Mouse (Mus musculus) liver, embryonic 15.5 days (tissue): Measurements from ENCODE around the gene Atg7. TPM values are rescaled to one million over a fixed set of nuclear protein-coding genes. Genes with fewer than 3 reads are reported as not detected.

Experiments used
- ATAC-seq: fragments of 200-750 bp; cut with Nextera tagmentation; 2 replicates; pipeline ENCODE4 v1.8.0; 2017; ENCODE audit warnings: moderate number of reproducible peaks, mild to moderate bottlenecking, moderate library complexity; ENCODE audit not compliant: insufficient read depth
- H3K27ac ChIP-seq: fragments of 300-500 bp; sonication (generic); replicated peaks from 2 replicates; pipeline ENCODE4 v1.5.1; 2015; ENCODE audit warnings: mild to moderate bottlenecking, inconsistent platforms
- H3K27me3 ChIP-seq: fragments of 300-500 bp; sonication (generic); 2 replicates; pipeline ENCODE4 v1.6.1; 2015; ENCODE audit warnings: mild to moderate bottlenecking, inconsistent platforms
- H3K36me3 ChIP-seq: fragments of 300-500 bp; sonication (generic); replicated peaks from 2 replicates; pipeline ENCODE4 v1.6.1; 2015; ENCODE audit warnings: moderate library complexity, mild to moderate bottlenecking, inconsistent platforms
- H3K4me1 ChIP-seq: fragments of 300-500 bp; sonication (generic); replicated peaks from 2 replicates; pipeline ENCODE4 v1.6.1; 2015; ENCODE audit warnings: inconsistent platforms
- H3K4me2 ChIP-seq: fragments of 300-500 bp; sonication (generic); 2 replicates; pipeline ENCODE4 v1.6.1; 2015; ENCODE audit warnings: moderate library complexity, mild to moderate bottlenecking, inconsistent platforms
- H3K4me3 ChIP-seq: fragments of 300-500 bp; sonication (generic); replicated peaks from 2 replicates; pipeline ENCODE4 v1.5.1; 2015; ENCODE audit warnings: mild to moderate bottlenecking, inconsistent platforms
- H3K9ac ChIP-seq: fragments of 300-500 bp; sonication (generic); 2 replicates; pipeline ENCODE4 v1.6.1; 2015; ENCODE audit warnings: moderate library complexity, mild to moderate bottlenecking, inconsistent platforms
- H3K9me3 ChIP-seq: fragments of 300-500 bp; sonication (generic); replicated peaks from 2 replicates; pipeline ENCODE4 v1.6.1; 2016; ENCODE audit warnings: inconsistent platforms
- WGBS: fragments of 180-500 bp; shearing (Covaris S2); methylation state at CpG from one replicate; pipeline ENCODE4 v1.1.7; 2015; ENCODE audit warnings: mixed read lengths; ENCODE audit not compliant: insufficient replicate concordance; 5-methylcytosine and 5-hydroxymethylcytosine counted together
- polyA plus RNA-seq: library from polyadenylated mRNA; unstranded; fragments of >200 nt; fragmentation: Nextera tagmentation; extraction: Ambion mirVana; gene quantifications from 2 replicates; pipeline ENCODE4 v1.2.1, GENCODE M21; 2015

The Atg7 gene
- polyA plus RNA-seq, 1 experiment from 2014 or later = 12.5 TPM

DNA sequence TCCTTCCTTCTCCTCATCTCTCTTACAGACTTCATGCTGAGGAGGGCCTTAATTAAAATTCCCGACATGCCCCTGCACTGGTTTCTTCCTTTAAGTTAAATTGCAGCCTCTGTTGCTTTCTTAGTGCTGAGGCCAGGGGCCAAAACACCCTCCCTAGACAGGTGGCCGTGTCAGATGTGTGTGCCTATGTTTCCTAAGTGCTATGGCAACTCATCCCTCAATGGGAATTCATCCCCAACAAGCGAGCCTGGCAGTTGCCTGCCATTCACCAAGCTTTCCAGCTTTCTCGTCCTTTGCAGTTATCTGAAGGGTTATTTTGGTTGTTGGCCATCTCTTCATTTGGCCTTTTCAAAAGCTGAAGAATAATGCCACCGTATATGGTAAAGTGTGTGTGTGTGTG lies 71.8 kb downstream of the Atg7 start:
- Histone ChIP-seq H3K4me2 (no peak overlapping the region), H3K4me1 (no peaks in the 10 kb centered on the region), H3K27ac (no peak overlapping the region), H3K9ac (no peak overlapping the region), H3K36me3 (no peaks in the 10 kb centered on the region), H3K9me3 (no peaks in the 10 kb centered on the region), H3K27me3 (no peaks in the 10 kb centered on the region), H3K4me3 (no peak overlapping the region)
- WGBS = 58% methylated on average over 5 of the region's 5 CpGs
- no peak for ATAC-seq

DNA sequence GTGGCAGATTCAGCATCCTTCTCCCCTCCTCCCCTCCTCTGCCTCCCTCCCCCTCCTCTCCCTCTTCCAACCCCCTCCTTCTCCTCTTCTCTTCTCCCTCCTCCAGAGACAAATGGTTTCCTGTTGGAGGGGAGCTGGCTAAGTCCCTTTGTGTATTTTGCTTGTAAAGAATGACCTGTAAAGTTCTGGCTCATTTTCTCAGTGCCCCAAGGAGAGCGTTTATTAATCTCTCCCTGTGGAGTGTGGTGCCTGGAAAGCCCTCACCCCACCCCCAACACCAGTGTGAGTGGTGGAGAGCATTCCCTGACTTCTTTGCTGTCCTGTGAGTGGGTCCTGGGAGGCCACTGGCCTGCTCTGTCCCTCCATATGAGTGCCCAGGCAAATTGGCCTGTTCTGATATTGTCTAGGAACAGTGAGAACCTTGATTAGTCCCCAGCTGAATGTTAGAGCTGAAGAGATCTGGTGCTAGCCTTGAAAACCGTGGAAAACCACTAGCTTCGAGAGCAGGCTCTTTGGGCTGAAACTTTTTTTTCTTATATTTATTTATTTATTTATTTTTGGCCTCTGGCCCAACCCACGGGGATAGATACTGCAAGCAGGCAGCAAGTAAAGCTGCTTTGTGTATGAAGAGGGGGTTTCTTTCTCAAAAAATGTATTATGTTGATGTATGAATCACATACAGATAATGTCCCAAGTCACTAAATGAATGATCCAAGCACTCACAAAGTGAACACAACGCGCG lies 72.6 kb downstream of the Atg7 start:
- no peak overlapping the region for H3K4me3 ChIP-seq
- H3K27ac ChIP-seq = no peak overlapping the region
- WGBS = 69% methylated on average over 7 of the region's 7 CpGs
- H3K27me3 ChIP-seq = no peaks in the 10 kb centered on the region
- H3K9me3 ChIP-seq = no peaks in the 10 kb centered on the region
- no peak for ATAC-seq
- H3K9ac ChIP-seq = no peak overlapping the region
- H3K36me3 ChIP-seq = no peaks in the 10 kb centered on the region
- no peaks in the 10 kb centered on the region for H3K4me1 ChIP-seq
- no peak overlapping the region for H3K4me2 ChIP-seq

DNA sequence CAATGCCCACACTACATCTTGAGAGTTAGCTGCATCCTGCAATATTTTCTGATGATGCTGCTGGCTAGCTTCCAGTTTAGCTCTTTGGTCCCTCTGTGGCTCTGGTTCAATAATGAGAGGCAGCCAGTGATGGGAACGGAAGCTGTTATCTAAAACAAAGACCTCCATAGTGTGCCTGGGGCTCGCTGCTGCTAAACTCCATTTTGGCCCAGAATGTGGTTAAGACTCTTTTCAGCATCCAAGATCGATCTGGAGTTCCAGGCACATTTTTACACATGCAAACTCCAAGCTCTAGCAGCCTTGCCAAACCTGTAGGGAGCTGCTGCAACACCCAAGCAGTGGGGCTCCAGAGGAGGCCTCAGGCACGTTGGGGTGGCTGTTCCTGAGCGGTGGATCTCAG lies 76.2 kb downstream of the Atg7 start:
- no peak overlapping the region for H3K9ac ChIP-seq
- H3K4me2 ChIP-seq = no peak overlapping the region
- no peak for ATAC-seq
- no peaks in the 10 kb centered on the region for H3K36me3 ChIP-seq
- H3K4me1 ChIP-seq = no peaks in the 10 kb centered on the region
- no peak overlapping the region for H3K4me3 ChIP-seq
- no peak overlapping the region for H3K27ac ChIP-seq
- no peaks in the 10 kb centered on the region for H3K27me3 ChIP-seq
- no peaks in the 10 kb centered on the region for H3K9me3 ChIP-seq
- WGBS = 61% methylated on average over 5 of the region's 5 CpGs

DNA sequence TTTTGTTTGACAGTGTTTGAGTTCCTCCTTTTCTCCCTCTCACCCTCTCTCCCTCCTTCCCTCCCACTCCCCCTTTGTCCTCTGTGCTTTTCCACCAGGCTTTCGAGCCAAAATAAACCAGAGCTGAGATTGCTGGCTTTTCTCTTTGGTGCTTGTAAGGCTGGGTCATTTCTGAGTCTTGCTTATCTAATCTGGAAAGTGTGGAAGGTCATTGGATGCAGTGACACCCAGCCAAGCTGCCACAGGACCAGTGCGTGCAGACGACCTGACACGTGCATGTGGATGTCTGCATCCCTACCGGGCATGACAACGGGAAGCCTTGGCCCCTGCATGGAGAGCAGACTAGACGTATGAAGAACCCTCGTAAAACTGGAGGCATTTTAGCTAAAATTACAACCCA lies 76.8 kb downstream of the Atg7 start:
- no peaks in the 10 kb centered on the region for H3K36me3 ChIP-seq
- no peaks in the 10 kb centered on the region for H3K4me1 ChIP-seq
- H3K4me3 ChIP-seq = no peak overlapping the region
- H3K4me2 ChIP-seq = no peak overlapping the region
- WGBS = 66% methylated on average over 8 of the region's 8 CpGs
- no peaks in the 10 kb centered on the region for H3K27me3 ChIP-seq
- no peak overlapping the region for H3K9ac ChIP-seq
- H3K9me3 ChIP-seq = no peaks in the 10 kb centered on the region
- no peak for ATAC-seq
- no peak overlapping the region for H3K27ac ChIP-seq

DNA sequence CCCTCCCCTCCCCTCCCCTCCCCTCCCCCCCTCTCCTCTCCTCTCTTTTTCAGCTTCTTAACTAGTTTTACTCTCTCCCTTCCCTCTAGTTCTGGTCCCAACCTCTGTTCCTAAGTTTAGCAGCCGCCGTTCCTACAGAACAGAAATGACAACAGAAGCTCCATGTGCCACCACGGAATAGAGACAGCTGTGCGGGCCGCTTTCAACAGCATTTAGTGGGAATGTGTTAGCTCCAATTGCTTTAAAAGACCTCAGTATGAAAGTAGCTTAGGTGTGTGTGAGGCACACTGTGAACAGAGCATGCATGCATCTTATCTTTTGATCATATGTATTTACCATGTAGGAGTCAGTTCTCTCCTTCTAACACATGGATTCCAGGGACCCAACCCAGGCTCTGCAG lies 79.1 kb downstream of the Atg7 start:
- Histone ChIP-seq H3K27ac (no peak overlapping the region), H3K4me2 (no peak overlapping the region), H3K27me3 (no peaks in the 10 kb centered on the region), H3K9ac (no peak overlapping the region), H3K4me1 (no peaks in the 10 kb centered on the region), H3K4me3 (no peak overlapping the region), H3K9me3 (no peaks in the 10 kb centered on the region), H3K36me3 (no peaks in the 10 kb centered on the region)
- no peak for ATAC-seq
- WGBS = 86% methylated on average over 5 of the region's 5 CpGs

DNA sequence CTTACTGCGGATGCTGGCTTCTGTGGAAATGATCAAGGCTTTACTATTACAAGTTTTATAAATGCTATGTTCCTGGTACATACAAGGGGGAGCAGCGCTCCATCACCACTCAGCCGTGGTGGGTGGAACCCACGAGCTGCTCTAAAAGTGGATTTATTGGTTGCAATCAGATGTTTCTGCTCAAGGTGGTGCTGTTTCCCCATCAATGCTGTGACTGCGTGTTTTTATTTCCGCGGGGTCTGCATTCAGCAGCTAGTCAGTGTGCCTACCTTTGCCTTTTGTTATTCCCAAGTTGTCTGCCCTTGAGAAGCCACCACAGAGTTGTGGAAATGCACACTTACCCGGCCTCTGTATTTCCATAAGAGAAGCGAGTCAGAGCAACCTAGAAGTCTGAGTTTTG lies 81.0 kb downstream of the Atg7 start:
- Histone ChIP-seq H3K27ac (no peak overlapping the region), H3K9me3 (no peaks in the 10 kb centered on the region), H3K4me2 (no peak overlapping the region), H3K36me3 (no peaks in the 10 kb centered on the region), H3K4me1 (no peaks in the 10 kb centered on the region), H3K27me3 (no peaks in the 10 kb centered on the region), H3K9ac (no peak overlapping the region), H3K4me3 (no peak overlapping the region)
- WGBS = 26% methylated on average over 9 of the region's 9 CpGs
- ATAC-seq = no peak

DNA sequence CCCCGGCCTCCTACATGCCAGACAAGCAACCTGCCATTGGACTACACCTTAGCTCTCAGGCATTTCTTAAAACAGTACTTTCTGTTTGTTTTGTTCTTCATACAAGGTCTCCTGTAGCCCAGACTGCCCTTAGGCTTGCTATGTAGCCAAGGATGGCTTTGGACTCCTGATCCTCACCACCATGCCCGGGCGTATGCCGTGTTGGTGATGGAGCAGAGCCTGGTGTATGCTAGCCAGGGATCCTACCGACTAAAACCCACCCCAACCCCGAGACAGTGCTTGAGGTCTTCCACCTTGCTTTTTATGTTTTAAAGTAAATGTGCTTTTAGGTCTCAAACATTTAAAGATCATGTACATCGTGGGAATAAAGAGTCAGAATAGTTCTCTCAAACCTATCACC lies 81.5 kb downstream of the Atg7 start:
- no peaks in the 10 kb centered on the region for H3K4me1 ChIP-seq
- 66% methylated on average over 7 of the region's 7 CpGs for WGBS
- no peak overlapping the region for H3K27ac ChIP-seq
- H3K27me3 ChIP-seq = no peaks in the 10 kb centered on the region
- ATAC-seq = no peak
- no peak overlapping the region for H3K4me2 ChIP-seq
- no peak overlapping the region for H3K4me3 ChIP-seq
- H3K9me3 ChIP-seq = no peaks in the 10 kb centered on the region
- no peak overlapping the region for H3K9ac ChIP-seq
- no peaks in the 10 kb centered on the region for H3K36me3 ChIP-seq

DNA sequence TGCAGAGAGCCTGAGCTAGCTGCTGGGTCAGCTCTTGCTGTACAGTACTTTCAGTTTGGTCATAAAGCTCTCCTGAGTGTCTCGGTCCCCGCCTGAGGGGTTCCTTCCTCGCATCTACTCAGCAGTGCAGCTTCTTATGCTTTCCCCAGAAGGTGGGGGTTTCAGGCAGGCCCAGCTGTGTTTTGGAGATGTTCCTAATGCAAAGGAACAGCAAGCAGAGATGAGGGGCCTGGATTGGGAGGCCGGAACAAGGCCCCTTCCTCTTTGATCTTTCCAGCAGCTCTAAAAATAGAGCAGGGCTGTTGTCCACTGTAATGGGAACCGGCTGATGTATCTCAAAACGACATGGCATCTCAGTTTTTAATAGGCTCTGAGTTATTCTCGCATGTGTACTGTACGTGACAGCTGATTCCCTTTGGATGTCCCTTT lies 82.3 kb downstream of the Atg7 start:
- no peaks in the 10 kb centered on the region for H3K4me1 ChIP-seq
- no peak for ATAC-seq
- H3K36me3 ChIP-seq = no peaks in the 10 kb centered on the region
- H3K9ac ChIP-seq = no peak overlapping the region
- no peak overlapping the region for H3K4me2 ChIP-seq
- WGBS = 26% methylated on average over 8 of the region's 8 CpGs
- no peaks in the 10 kb centered on the region for H3K27me3 ChIP-seq
- H3K9me3 ChIP-seq = no peaks in the 10 kb centered on the region
- H3K4me3 ChIP-seq = no peak overlapping the region
- no peak overlapping the region for H3K27ac ChIP-seq

DNA sequence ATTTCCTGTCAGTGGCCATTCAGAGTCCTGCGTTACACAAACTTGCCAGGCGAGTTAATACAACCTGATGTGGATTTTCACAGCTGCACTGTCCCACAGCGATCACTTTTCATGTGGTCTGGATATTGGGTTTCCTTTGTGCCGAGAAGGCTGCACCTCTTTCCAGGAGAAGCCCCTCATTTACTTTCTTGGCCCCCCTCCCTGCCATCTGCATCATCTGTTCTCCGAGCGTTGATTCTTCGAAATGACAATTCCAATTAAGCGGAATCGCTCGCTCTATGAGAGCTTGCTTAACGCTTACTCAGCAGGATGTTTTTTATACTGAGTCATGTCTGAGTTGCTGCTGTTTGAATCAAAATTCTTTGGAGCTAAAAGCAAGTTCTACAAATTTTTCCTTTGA lies 83.8 kb downstream of the Atg7 start:
- H3K4me1 ChIP-seq = no peaks in the 10 kb centered on the region
- no peaks in the 10 kb centered on the region for H3K27me3 ChIP-seq
- no peak overlapping the region for H3K4me2 ChIP-seq
- H3K4me3 ChIP-seq = no peak overlapping the region
- H3K9ac ChIP-seq = no peak overlapping the region
- no peak for ATAC-seq
- no peaks in the 10 kb centered on the region for H3K9me3 ChIP-seq
- H3K27ac ChIP-seq = no peak overlapping the region
- no peaks in the 10 kb centered on the region for H3K36me3 ChIP-seq
- WGBS = 74% methylated on average over 11 of the region's 11 CpGs

DNA sequence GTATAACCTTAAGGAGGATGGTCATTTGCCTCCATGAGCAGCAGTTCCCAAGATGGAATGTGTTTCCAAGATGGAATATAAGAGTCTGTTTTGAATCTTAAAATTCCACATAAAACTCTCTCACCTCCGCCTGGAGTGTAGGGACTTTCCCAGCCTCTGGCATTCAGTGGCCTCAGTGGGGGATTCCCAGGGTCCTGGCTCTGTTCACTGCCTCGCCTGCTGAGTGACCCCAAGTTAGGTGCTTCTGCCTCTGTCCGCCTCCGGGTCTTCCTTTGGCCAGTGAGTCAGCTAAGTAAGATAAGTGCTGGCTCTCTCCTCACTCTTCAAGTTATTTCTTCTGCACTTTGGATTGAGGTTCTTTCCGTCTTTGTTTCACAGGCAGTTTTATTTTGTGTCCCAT lies 90.3 kb downstream of the Atg7 start:
- H3K4me1 ChIP-seq = no peaks in the 10 kb centered on the region
- 0 out of 2 replicates have a peak, but pooled peaks cover 2% of the 10 kb centered on the region for H3K36me3 ChIP-seq
- H3K27me3 ChIP-seq = peaks cover 12% of the 10 kb centered on the region
- H3K9me3 ChIP-seq = no peaks in the 10 kb centered on the region
- ATAC-seq = no peak
- H3K4me3 ChIP-seq = no peak overlapping the region
- H3K9ac ChIP-seq = no peak overlapping the region
- 46% methylated on average over 5 of the region's 5 CpGs for WGBS
- H3K27ac ChIP-seq = no peak overlapping the region
- H3K4me2 ChIP-seq = no peak overlapping the region

DNA sequence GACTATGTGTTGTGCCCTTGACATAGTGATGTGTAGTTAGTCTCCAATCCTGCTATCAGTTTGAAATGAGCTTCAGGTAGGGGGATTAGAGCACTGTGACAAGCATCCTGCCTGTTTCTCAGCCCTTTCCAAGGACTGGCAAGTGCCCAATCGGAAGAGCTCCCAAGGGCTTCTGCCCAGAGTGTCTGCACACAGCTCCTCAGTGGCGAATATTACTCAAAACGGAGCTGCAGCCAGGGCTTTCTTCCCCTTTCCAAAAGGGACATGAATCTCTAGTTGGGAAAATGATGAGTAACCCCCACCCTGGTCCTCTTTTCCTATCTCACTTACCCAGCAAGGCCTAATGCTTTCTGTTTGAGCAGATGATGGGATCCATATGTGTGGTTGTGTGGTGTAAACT lies 90.8 kb downstream of the Atg7 start:
- Histone ChIP-seq H3K4me2 (no peak overlapping the region), H3K36me3 (0 out of 2 replicates have a peak, but pooled peaks cover 2% of the 10 kb centered on the region), H3K9ac (no peak overlapping the region), H3K27ac (no peak overlapping the region), H3K4me3 (no peak overlapping the region), H3K27me3 (peaks cover 17% of the 10 kb centered on the region), H3K4me1 (no peaks in the 10 kb centered on the region), H3K9me3 (no peaks in the 10 kb centered on the region)
- ATAC-seq = no peak
- 60% methylated on average over 3 of the region's 3 CpGs for WGBS

DNA sequence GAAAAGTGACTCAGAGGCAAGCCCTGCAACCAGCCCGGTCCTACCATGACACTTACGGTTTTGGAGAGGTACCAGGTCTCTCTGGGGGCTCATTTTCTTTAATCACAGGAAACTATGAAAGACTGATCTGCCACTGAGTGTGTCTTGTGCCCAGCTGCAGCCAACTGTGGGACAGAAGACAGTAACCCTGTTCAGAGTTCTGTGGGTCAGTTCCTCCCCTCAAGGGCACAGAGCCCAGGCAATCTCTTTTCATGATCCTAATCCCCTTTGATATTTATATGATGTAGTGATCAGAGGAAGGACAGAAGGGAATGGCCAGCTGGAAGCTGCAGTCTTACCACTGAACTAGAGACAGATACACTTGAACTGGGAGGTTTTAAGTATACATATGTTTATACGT lies 92.2 kb downstream of the Atg7 start:
- Histone ChIP-seq H3K27ac (no peak overlapping the region), H3K9ac (no peak overlapping the region), H3K4me3 (no peak overlapping the region), H3K36me3 (0 out of 2 replicates have a peak, but pooled peaks cover 2% of the 10 kb centered on the region), H3K27me3 (peaks cover 18% of the 10 kb centered on the region), H3K9me3 (no peaks in the 10 kb centered on the region), H3K4me2 (no peak overlapping the region), H3K4me1 (no peaks in the 10 kb centered on the region)
- ATAC-seq = no peak
- WGBS = 75% methylated on average over 3 of the region's 3 CpGs
